Mouse (Mus musculus): ENCODE data around the gene Ranbp10. TPM values are rescaled to one million over a fixed set of nuclear protein-coding genes. Genes with fewer than 3 reads are reported as not detected.

Ranbp10 gene
- polyA plus RNA-seq, 1 experiment from 2014 or later = 17.0 TPM

DNA sequence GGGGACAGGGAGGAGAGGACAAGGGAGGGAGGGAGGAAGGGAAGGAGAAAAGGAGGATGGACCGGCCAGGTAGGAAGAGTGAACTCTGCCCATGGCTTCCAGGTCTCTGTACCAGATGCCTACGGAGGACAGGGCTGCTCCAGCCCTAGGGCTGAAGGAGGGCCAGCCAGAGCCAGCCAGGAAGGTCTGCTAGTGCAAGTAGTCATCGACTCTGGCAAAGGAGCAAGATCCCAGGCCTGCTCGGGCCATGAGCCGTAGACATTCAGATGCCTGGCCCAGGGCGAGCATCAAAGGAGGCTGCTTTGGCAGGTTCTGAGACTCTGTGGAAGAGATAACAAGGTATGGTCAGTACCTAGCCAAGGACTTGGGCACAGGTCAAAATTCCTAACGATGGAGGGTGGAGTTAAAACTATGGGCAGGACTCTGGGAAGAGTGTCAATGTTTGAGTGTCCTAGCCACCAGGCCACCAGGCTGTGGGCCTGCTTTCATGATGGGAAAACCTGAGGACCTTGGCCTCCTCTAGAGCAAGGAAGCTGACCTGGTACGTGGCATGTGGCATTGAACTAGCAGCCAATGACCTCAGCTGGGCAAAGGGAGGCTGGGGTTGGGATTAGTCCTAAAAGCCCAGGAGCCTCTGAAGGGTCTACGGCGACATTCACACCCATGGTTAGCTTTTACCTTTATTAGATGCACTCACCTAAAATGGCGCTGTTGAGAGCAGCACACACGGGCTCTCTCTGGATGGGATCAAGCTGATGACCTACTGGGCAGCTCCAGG, 55.6 kb downstream of the Ranbp10 start:
- Histone ChIP-seq H3K4me2 (ENCODE audit: low read depth, severe bottlenecking) (no peak overlapping the region), H3K4me3 (ENCODE audit: low read depth, low read length) (no peak overlapping the region), H3K27ac (replicated peaks; ENCODE audit: low read depth, low read length) (no peak overlapping the region), H3K27me3 (ENCODE audit: control insufficient read depth, insufficient read depth, low read length) (no peaks in the 10 kb centered on the region), H3K9ac (ENCODE audit: low read length) (no peak overlapping the region), H3K9me3 (ENCODE audit: control insufficient read depth, low read length) (no peaks in the 10 kb centered on the region), H3K36me3 (ENCODE audit: control insufficient read depth, insufficient read depth, low read length) (peaks cover 40% of the 10 kb centered on the region), H3K4me1 (ENCODE audit: control insufficient read depth, insufficient read depth, low read length) (no peaks in the 10 kb centered on the region)
- 91% methylated on average over 12 of the region's 12 CpGs for WGBS
- DNase-seq (ENCODE audit: low spot score) (no peak), ATAC-seq (ENCODE audit: insufficient number of reproducible peaks, low FRiP score, low TSS enrichment, low read depth) (no peak)

DNA sequence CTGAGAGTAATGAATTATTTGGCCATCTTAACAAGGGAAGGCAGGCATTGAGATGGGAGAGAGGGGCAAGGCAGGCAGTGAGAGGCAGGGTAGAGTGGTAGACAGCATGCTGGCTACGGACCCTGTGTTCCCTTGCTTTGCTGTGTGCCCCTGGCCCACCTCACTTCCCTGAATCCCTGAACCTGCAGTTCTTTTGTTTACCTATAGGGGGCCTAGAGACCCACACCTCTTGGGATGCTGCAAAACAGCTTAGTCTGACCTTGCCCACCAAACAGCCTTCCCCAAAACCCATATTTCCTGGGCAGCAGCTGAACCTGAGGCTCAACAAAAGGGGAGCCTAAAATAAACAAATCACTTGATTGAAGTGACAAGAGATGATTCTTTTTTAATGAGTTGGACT, 56.5 kb downstream of the Ranbp10 start:
- H3K27me3 ChIP-seq (ENCODE audit: control insufficient read depth, insufficient read depth, low read length) = no peaks in the 10 kb centered on the region
- no peak overlapping the region for H3K9ac ChIP-seq (ENCODE audit: low read length)
- no peaks in the 10 kb centered on the region for H3K9me3 ChIP-seq (ENCODE audit: control insufficient read depth, low read length)
- no peak overlapping the region for H3K27ac ChIP-seq (replicated peaks; ENCODE audit: low read depth, low read length)
- no peak overlapping the region for H3K4me3 ChIP-seq (ENCODE audit: low read depth, low read length)
- no peaks in the 10 kb centered on the region for H3K4me1 ChIP-seq (ENCODE audit: control insufficient read depth, insufficient read depth, low read length)
- WGBS = 85% methylated on average over 1 of the region's 1 CpGs
- peaks cover 35% of the 10 kb centered on the region for H3K36me3 ChIP-seq (ENCODE audit: control insufficient read depth, insufficient read depth, low read length)
- DNase-seq (ENCODE audit: low spot score) = peak; percentile 33
- ATAC-seq (ENCODE audit: insufficient number of reproducible peaks, low FRiP score, low TSS enrichment, low read depth) = no peak
- no peak overlapping the region for H3K4me2 ChIP-seq (ENCODE audit: low read depth, severe bottlenecking)

DNA sequence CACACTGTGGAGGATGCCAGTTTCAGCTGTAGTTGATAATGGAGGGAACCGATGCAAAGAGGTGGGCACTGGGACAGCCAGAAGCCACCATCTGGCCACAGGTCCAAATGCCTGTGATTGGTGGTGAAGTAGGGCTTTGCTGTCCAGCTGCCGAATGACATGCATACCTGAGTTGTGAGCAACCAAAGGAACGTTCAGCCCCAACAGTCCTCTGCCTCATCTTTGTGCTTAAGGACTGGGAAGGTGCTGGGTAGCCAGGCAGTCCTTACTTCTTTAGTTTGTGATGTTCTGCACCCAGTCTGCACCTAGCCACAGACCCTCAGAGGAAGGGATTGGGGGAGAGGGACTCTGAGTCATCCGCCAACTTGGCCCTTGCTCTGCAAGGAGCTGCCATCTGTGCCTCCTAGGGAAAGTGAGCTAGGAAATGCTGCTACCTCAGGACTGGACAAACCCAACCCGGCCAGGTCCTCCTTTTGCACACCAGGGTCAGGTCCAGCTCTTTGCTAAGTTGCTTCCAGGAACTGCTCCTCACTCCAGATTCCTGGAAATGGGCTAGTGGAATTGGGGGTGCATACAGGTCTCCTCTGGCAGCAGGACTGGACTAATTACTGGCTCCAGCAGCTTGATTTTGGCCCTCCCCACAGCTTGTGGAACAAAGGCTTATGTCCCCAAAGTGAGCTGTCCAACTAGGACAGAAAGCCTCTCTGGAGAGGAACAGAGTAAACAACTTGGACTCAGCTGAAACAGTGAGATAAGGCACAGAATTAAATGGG, 58.5 kb downstream of the Ranbp10 start:
- Histone ChIP-seq H3K4me1 (ENCODE audit: control insufficient read depth, insufficient read depth, low read length) (no peaks in the 10 kb centered on the region), H3K27ac (replicated peaks; ENCODE audit: low read depth, low read length) (no peak overlapping the region), H3K36me3 (ENCODE audit: control insufficient read depth, insufficient read depth, low read length) (peaks cover 25% of the 10 kb centered on the region; the same call in 1 of the 2 replicates), H3K4me3 (ENCODE audit: low read depth, low read length) (no peak overlapping the region), H3K9me3 (ENCODE audit: control insufficient read depth, low read length) (no peaks in the 10 kb centered on the region), H3K9ac (ENCODE audit: low read length) (no peak overlapping the region), H3K27me3 (ENCODE audit: control insufficient read depth, insufficient read depth, low read length) (no peaks in the 10 kb centered on the region), H3K4me2 (ENCODE audit: low read depth, severe bottlenecking) (no peak overlapping the region)
- 95% methylated on average over 5 of the region's 5 CpGs for WGBS
- ATAC-seq (ENCODE audit: insufficient number of reproducible peaks, low FRiP score, low TSS enrichment, low read depth) (no peak), DNase-seq (ENCODE audit: low spot score) (no peak)

DNA sequence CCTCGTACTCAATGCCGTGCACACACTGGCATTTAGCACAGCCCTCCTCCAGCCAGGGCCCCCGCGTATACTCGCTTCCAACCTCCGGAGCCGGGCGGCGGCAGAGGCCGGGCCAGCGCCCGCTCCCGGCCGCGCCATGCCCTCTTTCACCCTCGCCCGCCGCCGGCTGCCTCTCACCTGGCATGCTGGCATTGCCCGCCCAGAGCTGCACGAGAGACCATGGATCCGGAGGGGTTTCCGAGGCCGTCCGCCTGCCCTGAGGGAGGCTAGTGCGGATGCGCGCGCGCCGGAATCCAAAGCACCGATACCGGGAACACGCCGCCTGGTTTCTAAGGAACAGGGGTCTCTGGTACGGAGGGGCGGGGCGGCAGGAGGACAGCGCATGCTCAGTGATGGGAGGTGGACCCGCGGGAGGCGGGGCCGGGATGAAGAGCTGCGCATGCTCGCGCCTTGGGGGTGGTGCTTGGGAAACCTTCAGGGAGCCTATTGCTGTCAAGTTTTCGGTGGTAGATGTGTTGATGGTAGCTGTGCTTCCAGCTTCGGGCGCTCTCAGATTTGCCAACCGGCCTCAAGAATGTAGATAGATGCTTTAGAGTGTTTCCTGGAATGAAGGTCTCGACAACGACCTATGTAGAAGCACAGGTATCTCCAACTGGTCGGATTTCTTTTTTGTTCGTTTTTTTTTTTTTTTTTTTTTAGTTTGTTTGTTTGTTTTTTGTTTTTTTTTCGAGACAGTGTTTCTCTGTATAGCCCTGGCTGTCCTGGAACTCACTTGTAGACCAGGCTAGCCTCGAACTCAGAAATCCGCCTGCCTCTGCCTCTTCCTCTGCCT, 68.7 kb downstream of the Ranbp10 start, which contains the start of gene Gfod2:
TSS of gene Gfod2 (minus strand) at position 388 of the 832 bp plus-strand sequence.
- H3K27me3 ChIP-seq (ENCODE audit: control insufficient read depth, insufficient read depth, low read length) = no peaks in the 10 kb centered on the region
- peak within 1 kb of the TSS; percentile 57 for H3K27ac ChIP-seq (replicated peaks; ENCODE audit: low read depth, low read length)
- H3K4me1 ChIP-seq (ENCODE audit: control insufficient read depth, insufficient read depth, low read length) = no peaks in the 10 kb centered on the region; the same call in 1 of the 2 replicates
- DNase-seq (ENCODE audit: low spot score) (peak; percentile 98), ATAC-seq (ENCODE audit: insufficient number of reproducible peaks, low FRiP score, low TSS enrichment, low read depth) (peak; percentile 98)
- WGBS = 4% methylated on average over 53 of the region's 57 CpGs
- H3K9ac ChIP-seq (ENCODE audit: low read length) = peak within 1 kb of the TSS; percentile 78
- H3K9me3 ChIP-seq (ENCODE audit: control insufficient read depth, low read length) = no peaks in the 10 kb centered on the region
- H3K4me3 ChIP-seq (ENCODE audit: low read depth, low read length) = peak within 1 kb of the TSS; percentile 79
- H3K4me2 ChIP-seq (ENCODE audit: low read depth, severe bottlenecking) = peak within 1 kb of the TSS; percentile 59
- no peaks in the 10 kb centered on the region for H3K36me3 ChIP-seq (ENCODE audit: control insufficient read depth, insufficient read depth, low read length)

DNA sequence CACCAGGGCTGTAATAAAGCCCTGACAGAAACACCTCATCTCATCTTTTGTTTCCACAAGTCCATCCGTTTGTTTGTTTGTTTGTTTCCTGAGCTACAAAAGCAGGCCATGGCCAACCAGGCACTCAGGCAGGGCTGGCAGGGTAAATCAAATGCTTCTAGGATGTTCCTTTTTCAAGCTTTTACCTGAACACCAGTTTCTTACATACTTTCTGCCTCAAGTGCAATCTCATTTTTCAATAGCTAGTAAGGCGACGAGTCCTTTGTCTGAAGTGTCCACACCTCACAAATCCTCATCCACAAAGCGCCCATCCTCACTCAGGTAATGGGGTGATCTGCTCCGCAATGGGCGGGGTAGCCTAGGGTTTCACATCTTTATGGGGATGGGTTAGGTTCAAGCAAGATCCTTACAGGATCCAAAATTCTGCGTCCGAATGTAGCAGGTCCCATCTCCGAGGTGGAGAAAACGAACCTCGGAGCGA, 69.3 kb downstream of the Ranbp10 start:
- 3% methylated on average over 12 of the region's 12 CpGs for WGBS
- no peaks in the 10 kb centered on the region for H3K9me3 ChIP-seq (ENCODE audit: control insufficient read depth, low read length)
- no peak overlapping the region for H3K27ac ChIP-seq (replicated peaks; ENCODE audit: low read depth, low read length)
- H3K36me3 ChIP-seq (ENCODE audit: control insufficient read depth, insufficient read depth, low read length) = no peaks in the 10 kb centered on the region
- no peaks in the 10 kb centered on the region; the same call in 1 of the 2 replicates for H3K4me1 ChIP-seq (ENCODE audit: control insufficient read depth, insufficient read depth, low read length)
- ATAC-seq (ENCODE audit: insufficient number of reproducible peaks, low FRiP score, low TSS enrichment, low read depth) (peak; percentile 53; the same call in 1 of the 2 replicates), DNase-seq (ENCODE audit: low spot score) (no peak)
- peak overlapping the region; percentile 78 for H3K9ac ChIP-seq (ENCODE audit: low read length)
- peak overlapping the region; percentile 59 for H3K4me2 ChIP-seq (ENCODE audit: low read depth, severe bottlenecking)
- H3K4me3 ChIP-seq (ENCODE audit: low read depth, low read length) = peak overlapping the region; percentile 79
- H3K27me3 ChIP-seq (ENCODE audit: control insufficient read depth, insufficient read depth, low read length) = no peaks in the 10 kb centered on the region

DNA sequence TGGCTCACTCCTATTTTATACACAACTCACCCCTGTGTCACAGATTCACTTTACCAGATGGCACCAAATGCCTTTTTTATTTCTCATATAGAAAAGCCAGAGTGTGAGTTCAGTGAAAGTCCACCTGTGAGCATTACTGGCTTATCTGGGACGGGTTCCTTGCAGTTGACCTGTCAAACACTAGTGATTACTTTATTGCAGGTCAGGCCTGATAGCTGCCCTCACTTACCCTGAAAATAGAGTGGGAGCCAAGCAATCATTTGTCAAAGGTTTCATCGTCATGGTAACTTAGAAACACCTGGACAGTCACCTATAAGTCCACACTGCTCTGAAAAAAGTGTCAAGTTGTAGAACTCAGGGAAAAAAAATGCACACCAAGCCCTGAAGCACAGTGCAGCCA, 72.5 kb downstream of the Ranbp10 start:
- WGBS = 42% methylated on average over 2 of the region's 2 CpGs
- no peak overlapping the region for H3K4me2 ChIP-seq (ENCODE audit: low read depth, severe bottlenecking)
- DNase-seq (ENCODE audit: low spot score) (no peak), ATAC-seq (ENCODE audit: insufficient number of reproducible peaks, low FRiP score, low TSS enrichment, low read depth) (no peak)
- H3K36me3 ChIP-seq (ENCODE audit: control insufficient read depth, insufficient read depth, low read length) = no peaks in the 10 kb centered on the region
- peaks cover 6% of the 10 kb centered on the region for H3K4me1 ChIP-seq (ENCODE audit: control insufficient read depth, insufficient read depth, low read length)
- H3K4me3 ChIP-seq (ENCODE audit: low read depth, low read length) = no peak overlapping the region
- no peaks in the 10 kb centered on the region for H3K27me3 ChIP-seq (ENCODE audit: control insufficient read depth, insufficient read depth, low read length)
- H3K9ac ChIP-seq (ENCODE audit: low read length) = no peak overlapping the region
- no peak overlapping the region for H3K27ac ChIP-seq (replicated peaks; ENCODE audit: low read depth, low read length)
- H3K9me3 ChIP-seq (ENCODE audit: control insufficient read depth, low read length) = no peaks in the 10 kb centered on the region

DNA sequence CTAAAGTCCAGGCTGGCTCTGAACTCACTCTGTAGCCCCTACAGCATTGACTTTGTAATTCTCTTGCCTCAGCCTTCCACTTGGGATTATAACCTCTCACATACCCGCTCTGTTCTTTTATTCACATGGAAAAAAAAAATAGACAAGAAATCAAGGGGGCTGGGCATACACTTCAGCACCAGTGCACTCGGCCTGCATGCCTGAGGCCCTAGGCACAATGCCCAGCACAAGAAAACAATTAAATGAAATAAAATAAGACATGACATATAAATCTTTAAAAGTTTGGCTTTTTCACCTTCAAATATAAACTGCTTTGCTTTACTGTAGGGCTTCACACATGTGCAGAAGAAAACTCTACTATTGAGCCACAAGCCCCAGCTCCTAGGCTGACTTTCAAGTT, 73.2 kb downstream of the Ranbp10 start:
- Histone ChIP-seq H3K4me2 (ENCODE audit: low read depth, severe bottlenecking) (no peak overlapping the region), H3K4me3 (ENCODE audit: low read depth, low read length) (no peak overlapping the region), H3K4me1 (ENCODE audit: control insufficient read depth, insufficient read depth, low read length) (peaks cover 6% of the 10 kb centered on the region), H3K27me3 (ENCODE audit: control insufficient read depth, insufficient read depth, low read length) (no peaks in the 10 kb centered on the region), H3K9me3 (ENCODE audit: control insufficient read depth, low read length) (no peaks in the 10 kb centered on the region), H3K27ac (replicated peaks; ENCODE audit: low read depth, low read length) (no peak overlapping the region), H3K36me3 (ENCODE audit: control insufficient read depth, insufficient read depth, low read length) (no peaks in the 10 kb centered on the region), H3K9ac (ENCODE audit: low read length) (no peak overlapping the region)
- no peak for ATAC-seq (ENCODE audit: insufficient number of reproducible peaks, low FRiP score, low TSS enrichment, low read depth)
- 82% methylated on average over 2 of the region's 2 CpGs for WGBS
- no peak for DNase-seq (ENCODE audit: low spot score)

DNA sequence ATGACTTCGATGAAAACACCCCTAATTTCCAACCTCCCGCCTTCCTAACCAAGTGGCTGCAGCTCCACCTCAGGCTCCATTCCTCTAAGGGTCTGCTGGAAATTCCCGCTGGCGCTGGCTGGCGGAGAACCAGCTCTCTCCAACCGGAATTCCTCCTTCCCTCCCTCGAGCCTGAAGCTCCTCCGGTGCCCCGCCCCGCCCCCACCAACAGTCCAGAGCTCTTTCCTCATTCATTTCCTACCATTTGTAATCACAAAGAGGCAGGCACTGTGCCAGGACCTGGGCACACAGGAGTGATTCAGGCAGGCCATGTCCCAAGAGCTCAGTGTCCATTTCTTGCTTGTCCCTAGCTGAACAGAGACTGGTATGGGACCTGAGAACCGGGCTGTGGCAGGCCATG, 76.5 kb downstream of the Ranbp10 start:
- no peak for ATAC-seq (ENCODE audit: insufficient number of reproducible peaks, low FRiP score, low TSS enrichment, low read depth)
- Histone ChIP-seq H3K9ac (ENCODE audit: low read length) (no peak overlapping the region), H3K4me3 (ENCODE audit: low read depth, low read length) (no peak overlapping the region), H3K9me3 (ENCODE audit: control insufficient read depth, low read length) (no peaks in the 10 kb centered on the region), H3K4me1 (ENCODE audit: control insufficient read depth, insufficient read depth, low read length) (peaks cover 6% of the 10 kb centered on the region), H3K27me3 (ENCODE audit: control insufficient read depth, insufficient read depth, low read length) (no peaks in the 10 kb centered on the region), H3K4me2 (ENCODE audit: low read depth, severe bottlenecking) (0 out of 2 replicates have a peak overlapping the region, but pooled peaks have one; percentile 10), H3K36me3 (ENCODE audit: control insufficient read depth, insufficient read depth, low read length) (no peaks in the 10 kb centered on the region), H3K27ac (replicated peaks; ENCODE audit: low read depth, low read length) (no peak overlapping the region)
- DNase-seq (ENCODE audit: low spot score) = peak; percentile 52
- WGBS = 10% methylated on average over 11 of the region's 11 CpGs

All from limb, embryonic 11.5 days (tissue).